Mouse (Mus musculus): ENCODE data around the gene Esam. TPM values are rescaled to one million over a fixed set of nuclear protein-coding genes. Genes with fewer than 3 reads are reported as not detected.

The Esam gene
- total RNA-seq (2015; ENCODE audit: low replicate concordance) (not detected in 2 replicates), total RNA-seq (2017; ENCODE audit: low replicate concordance) (0.42 TPM in 1 of 2 replicates, not detected in the other)

DNA sequence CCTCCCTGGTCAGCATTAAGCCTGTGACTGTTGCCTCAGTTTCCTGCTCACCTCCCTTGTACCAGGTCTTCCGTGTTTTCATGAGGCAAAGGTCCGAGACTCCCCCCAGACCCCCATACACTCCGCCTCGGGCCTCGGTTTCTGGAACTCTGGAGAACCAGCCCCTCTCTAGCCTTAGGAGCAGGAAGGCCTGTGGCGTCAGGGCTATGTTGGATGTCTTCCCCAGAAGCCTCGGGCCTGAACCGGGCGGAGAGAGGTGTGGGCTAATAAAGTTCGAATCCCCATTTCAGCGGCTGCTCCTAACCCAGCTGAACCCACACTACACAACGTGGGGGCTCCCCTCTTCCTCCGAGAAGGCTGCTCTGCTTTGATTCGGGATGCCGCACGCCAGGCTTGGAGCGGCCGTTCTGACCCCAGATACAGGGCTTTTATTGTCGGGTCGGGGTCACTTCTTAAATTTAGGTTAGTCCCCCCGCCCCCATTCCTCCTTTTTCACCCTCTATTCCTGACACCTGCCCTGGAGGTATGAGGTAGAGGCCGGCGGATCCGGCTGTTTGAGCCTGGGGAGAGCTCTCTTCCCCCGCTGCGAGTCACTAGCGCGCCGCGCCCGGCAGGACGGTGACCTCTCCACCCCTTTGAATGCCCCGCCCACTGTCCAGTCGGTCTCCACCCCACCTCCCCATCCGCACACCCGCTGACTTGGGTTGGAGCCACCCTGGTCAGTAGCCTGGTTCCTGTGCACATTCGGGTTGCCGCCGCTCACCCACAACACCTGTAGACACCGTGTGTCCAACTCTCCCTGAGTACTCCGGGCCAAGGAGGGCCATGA is at the start of gene Esam:
Gene Esam (plus strand): TSS at position 683 of the 829 bp plus-strand sequence.
- ATAC-seq (replicated peaks; ENCODE audit: low FRiP score, poor library complexity, severe bottlenecking), result 0 out of 2 replicates have a peak, but pooled peaks have one; percentile 40

DNA sequence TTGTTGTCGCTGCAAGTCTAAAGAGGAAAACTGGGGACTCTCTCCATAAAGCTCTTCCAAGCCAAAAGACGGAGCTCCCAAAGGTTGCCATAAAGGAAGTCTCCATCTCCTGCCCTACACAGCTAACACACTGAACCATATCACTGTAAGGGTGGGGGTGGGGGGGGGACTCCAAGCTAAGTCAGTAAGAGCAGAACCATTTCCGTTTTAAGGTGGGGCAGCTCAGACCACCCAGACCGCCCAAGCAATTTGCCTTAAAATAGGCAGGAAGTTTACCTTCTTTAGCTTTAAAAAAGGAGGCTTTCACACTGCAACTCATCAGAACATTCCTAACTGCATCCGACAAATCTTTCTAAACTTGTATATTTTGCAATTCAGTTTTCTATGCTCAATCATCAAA is 42.7 kb upstream of the Esam start:
- no peak for ATAC-seq (replicated peaks; ENCODE audit: low FRiP score, poor library complexity, severe bottlenecking)

DNA sequence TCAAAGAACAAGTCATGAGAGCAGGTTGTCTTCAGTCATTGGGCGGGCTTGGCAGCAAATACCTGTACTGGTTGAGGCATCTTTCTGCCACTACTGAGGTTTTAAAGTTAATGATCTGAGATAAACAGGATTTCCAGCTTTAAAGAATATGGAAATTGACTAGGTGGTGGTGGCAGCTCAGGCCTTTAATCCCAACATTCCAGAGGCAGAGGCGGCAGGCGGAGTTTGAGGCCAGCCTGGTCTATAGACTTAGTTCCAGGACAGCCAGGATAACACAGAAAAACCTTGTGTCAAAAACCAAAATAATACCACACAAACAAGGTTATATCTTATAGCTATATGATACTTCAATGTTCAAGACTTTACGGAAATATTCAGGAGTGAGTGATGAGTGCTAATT is 39.8 kb upstream of the Esam start:
- no peak for ATAC-seq (replicated peaks; ENCODE audit: low FRiP score, poor library complexity, severe bottlenecking)

GRCm38 (mm10) chr9:37488611-37489396 is 39.1 kb upstream of the Esam start, which contains the start of gene Msantd2:
Msantd2 (plus strand) TSS chr9:37489319.
- ATAC-seq (replicated peaks; ENCODE audit: low FRiP score, poor library complexity, severe bottlenecking), result peak; percentile 70

- ATAC-seq (replicated peaks; ENCODE audit: low FRiP score, poor library complexity, severe bottlenecking), result peak; percentile 54
These were observed 38.3 kb upstream of the Esam start for GRCm38 (mm10) chr9:37489446-37490120.

DNA sequence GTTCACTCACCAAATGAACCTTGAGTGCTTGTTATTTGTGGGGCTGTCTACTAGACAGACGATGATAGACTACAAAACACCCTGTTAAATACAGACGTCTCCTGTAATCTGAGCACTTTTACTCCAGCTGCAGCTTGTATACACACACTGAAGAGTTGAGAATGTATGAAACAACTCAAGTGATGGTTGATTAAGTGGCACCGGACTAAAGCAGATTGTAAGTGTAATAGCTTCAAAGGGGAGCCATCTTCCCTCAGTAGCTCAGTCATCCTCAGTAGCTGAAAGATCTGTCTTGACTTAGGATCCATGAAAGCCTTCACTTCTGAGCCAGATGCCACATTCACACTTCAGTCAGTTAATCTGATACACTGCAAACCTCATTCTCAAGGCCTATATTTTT is 32.1 kb upstream of the Esam start:
- ATAC-seq (replicated peaks; ENCODE audit: low FRiP score, poor library complexity, severe bottlenecking), result no peak

DNA sequence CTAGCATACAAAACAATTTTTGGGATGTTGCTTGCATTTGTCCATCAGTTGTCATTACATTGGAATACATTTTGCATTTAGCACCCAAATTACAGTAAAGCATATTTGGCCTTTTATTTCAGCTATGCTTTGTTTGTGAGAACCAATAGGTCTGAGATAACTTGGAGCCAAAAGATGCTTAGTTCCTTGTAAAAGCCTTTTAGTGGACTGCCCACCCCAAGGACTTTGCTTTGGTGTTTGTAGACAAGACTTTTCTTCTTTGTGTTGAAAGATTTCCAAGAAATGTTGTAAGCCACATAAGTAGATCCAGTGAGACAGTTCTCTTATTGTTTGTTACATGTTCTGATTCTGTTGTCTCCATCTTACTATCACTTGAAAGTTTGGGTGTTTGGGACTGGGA is 31.6 kb upstream of the Esam start:
- ATAC-seq (replicated peaks; ENCODE audit: low FRiP score, poor library complexity, severe bottlenecking), result no peak

DNA sequence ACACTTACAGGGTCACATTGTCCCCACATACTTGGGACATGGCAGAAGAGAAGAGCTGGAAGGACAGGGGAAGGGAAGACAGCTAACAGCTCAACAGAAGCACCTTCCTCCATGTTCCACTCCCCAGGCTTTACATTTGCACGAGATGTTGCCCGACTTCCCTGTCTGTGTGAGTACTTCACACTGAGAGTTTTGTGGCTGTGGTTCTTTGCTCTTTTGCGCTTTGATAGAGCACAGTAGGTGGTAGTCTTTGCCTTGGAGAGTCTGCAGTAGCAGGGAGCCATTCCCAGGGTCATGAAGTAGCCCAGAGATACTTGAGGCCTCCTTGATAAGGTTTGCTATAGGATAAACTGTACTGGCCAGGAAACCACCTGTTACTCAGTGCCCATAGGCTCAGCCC is 27.7 kb upstream of the Esam start:
- ATAC-seq (replicated peaks; ENCODE audit: low FRiP score, poor library complexity, severe bottlenecking), result no peak

DNA sequence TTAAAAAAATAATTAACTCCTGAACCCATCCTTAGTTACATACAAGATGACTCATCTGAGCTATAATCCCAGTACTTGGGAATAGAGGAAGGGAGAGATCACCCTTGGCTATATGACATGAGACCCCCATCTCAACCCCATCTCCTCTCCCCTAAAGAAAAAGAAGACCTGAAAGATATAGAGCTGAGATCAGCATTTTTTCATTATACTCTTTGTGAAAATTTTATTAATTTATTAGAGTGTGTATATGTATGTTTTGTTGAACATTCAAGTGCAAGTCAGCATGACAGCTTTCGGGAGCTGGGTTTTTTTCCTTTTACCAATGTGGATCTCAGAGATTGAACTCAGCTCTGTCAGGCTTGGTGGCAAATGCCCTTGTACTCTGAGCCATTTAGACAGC is 26.7 kb upstream of the Esam start:
- ATAC-seq (replicated peaks; ENCODE audit: low FRiP score, poor library complexity, severe bottlenecking), result no peak

DNA sequence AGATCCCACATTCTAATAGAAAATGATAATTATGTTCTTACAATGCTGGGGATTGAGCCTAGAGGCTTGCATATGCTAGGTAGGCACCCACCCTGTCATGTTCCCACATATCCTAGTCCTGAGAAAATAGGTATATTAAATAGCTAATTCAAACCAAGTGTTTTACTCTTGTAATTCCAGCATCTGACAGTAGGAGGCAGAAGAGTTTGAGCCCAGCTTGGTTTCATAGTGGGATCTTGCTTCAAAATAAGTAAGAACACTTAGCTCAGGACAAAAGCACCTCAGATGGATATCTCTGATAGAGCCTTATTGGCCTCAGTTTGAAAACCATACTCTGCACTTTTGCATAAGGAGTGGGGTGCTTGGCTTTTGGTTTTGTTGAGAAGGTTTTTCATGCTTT is 23.5 kb upstream of the Esam start:
- no peak for ATAC-seq (replicated peaks; ENCODE audit: low FRiP score, poor library complexity, severe bottlenecking)

GRCm38 (mm10) chr9:37506023-37506422 is 21.9 kb upstream of the Esam start:
- no peak for ATAC-seq (replicated peaks; ENCODE audit: low FRiP score, poor library complexity, severe bottlenecking)

DNA sequence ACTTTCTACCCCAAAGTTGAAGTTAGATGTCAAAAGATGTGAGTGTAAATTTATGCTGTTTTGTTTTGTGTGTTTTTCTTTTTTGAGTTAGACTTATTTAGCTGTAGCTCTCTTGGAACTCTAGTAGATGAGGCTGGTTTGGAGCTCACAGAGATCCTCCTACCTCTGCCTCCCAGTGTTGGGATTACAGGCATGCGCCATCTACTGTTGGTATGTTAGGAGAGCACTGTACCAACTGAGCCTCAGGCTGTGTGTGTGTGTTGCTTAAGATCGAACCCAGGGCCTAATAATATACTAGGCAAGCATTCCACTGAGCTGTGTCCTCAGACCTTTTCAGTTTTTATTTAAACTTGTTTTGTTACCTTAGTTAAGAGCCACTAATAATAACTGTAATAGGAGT is 15.8 kb upstream of the Esam start:
- ATAC-seq (replicated peaks; ENCODE audit: low FRiP score, poor library complexity, severe bottlenecking), result no peak

GRCm38 (mm10) chr9:37514456-37514855 is 13.4 kb upstream of the Esam start:
- ATAC-seq (replicated peaks; ENCODE audit: low FRiP score, poor library complexity, severe bottlenecking), result no peak

DNA sequence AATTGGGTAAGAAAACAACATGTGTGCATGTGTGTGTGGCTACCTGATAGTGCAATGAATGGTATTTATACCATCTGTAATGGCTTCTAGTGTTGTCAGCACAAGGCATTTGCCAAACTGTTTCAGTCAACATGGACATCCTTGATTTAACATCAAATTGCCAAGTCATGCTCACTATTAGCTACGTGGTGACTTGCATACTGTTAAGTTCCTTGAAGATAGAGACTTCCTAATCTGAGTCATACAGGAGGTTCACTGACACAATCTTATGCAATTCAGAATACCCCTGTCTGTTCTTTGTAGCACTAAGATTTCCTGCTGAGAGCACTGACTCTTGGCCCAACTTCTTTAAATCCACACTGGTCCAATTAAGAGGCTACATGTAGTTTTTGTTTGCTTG is 10.4 kb upstream of the Esam start:
- ATAC-seq (replicated peaks; ENCODE audit: low FRiP score, poor library complexity, severe bottlenecking), result no peak

DNA sequence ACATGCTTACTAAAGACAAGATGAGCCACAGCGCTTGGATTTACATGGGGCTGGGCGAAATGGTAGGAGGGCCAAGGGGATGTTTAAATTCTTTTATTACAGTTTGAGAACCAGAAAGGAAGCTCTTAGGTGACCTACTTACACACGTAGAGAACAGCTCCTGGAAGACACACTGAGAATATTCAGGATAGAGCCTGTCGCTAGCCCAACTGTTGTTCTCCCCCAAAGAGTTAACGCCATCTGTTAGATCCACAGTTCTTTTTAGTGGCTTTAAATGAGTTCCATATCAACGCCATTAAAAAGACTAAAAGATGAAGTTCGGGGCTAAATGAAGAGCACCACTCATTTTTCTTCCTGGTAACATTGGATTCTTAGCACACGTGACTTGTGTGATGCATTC is 8.9 kb upstream of the Esam start:
- ATAC-seq (replicated peaks; ENCODE audit: low FRiP score, poor library complexity, severe bottlenecking), result no peak

DNA sequence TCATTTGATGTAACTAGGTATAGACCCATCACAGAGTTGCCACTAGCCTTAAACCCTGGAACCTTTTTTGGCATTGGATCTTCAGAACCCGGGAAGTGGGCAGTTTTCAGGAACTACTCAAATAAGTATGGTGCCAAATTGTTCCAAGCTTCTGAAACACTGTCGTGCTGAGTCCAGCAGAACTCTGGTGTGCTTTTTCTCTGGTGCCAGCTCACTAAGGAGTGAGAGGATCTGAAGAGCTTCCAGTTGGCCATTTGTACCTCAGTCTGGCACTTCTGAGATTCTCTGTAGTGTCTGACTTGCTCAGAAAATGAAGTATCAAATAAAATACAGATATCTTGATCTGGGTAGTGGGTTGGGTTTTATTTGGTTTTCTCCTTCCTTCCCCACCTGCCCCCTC is 7.9 kb upstream of the Esam start:
- peak; percentile 39; the same call in 1 of the 2 replicates for ATAC-seq (replicated peaks; ENCODE audit: low FRiP score, poor library complexity, severe bottlenecking)

DNA sequence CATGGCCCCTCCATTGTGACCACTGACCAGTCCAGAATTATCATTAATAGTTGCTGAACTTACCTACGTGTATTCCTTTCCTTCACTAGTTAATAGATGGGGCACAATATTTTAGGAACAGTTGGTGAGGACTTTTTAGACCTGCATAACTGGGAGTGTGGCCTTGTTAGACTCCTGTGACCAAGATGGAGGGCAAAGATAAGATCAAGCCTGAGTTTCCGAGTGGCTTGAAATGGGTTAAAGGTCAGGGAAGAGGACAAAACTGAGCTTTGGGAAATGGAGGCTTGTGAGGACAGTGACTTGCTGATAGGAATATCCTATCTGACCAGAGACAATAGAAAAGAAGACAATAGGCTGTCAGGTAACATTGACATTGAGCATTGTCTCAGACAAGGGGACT is 2.4 kb upstream of the Esam start:
- no peak for ATAC-seq (replicated peaks; ENCODE audit: low FRiP score, poor library complexity, severe bottlenecking)

DNA sequence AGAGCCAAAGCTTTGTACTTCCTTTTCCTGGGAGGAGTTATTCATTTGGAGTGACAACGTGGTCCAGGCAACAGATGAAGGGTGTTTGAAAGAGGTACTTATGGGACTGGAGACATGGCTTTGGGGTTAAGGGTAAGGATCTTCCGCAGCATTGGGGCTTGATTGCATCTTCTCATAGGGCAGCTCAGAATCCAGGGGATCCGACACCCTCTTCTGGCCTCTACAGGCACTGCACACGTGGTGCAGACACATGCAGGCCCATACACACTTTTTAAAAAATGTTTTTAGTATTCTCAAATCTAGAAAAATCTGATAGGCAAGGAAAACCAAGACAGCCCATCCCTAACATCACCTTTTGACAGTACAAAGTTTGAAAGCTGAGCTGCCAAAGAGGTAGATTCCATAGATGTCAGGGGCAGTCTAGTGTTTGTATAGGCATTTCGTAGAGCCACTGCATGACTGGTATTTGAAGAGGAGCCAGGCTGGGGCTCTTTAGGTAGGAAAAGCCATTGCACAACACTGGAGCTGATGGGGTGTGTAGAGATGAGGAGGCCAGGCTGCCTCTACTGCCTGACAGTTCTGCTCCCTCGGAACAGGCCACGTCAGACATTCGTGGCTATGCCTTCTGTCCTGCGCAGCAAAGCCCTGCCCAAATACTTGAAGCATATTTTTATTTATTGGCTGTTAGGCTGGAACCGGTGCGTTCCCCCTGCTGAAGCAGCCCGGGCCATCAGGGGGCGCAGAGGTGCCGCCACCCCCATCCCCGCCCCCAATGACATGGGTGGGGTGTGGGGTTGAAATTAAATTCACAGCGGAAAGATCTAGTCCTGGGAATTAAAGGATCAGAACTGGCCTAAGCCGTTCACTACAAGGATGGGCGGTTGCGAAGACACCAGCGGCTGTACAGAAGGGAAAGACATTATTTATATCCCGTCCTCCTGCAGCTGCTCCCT is 1.2 kb upstream of the Esam start:
- no peak for ATAC-seq (replicated peaks; ENCODE audit: low FRiP score, poor library complexity, severe bottlenecking)

DNA sequence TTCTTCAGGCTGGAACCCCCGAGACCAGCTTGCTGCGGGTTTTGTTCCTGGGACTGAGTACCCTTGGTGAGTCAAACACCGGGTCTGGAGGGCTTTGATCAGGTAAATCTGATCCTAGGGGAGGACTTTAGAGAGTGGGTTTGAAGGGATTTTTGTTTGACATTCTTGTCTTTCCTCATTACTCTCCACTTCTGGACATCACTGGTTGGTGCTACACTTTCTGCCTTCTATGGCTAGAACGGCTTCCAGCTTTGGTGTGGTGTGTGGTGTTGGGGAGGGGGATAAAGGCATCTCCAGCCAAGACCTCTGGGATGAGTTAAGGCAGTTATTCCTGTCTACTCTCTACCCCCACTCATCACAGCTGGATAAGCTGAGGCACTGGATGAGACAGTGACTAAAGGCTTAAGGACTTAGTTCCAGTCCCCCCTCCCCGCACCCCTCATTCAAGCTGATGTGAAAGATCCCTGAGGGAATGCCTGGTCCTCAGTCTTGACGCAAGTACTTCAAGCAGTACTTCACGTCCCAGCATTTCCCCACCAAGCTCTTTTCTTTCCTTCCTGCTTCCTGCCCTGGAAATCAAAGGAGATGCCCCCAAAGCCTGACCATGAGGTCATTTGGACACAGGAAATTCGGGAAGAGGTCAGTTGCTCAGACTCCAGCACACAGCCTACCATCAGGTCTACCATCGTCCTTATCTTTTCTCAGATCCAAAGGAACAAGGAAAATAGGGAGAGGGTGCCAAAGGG is 520 bp downstream of the Esam start:
- no peak for ATAC-seq (replicated peaks; ENCODE audit: low FRiP score, poor library complexity, severe bottlenecking)
